12 mouse cellular contexts compared by ENCODE assay signal in genomic region chrX:93016391-93016790, GRCm38 (mm10).
DNase-seq lines count a peak whose midpoint lies in the region; ATAC-seq lines count a peak whose summit lies in the region.
"Had no signal": no experiment of that assay in that cellular context is flagged by ENCODE, and none has a peak within 500 bp of the region (broad histone marks: within the 10 kb centered on the region; RNA-seq: fewer than 3 reads in every experiment).

No protein-coding gene starts in this region.

- no peaks in the 10 kb centered on the region for H3K27me3 ChIP-seq in intestine, embryonic 16.5 days (replicated peaks; ENCODE audit: control insufficient read depth, insufficient read depth, low read length)
- no peaks in the 10 kb centered on the region for H3K27me3 ChIP-seq in stomach, embryonic 16.5 days (ENCODE audit: control insufficient read depth, insufficient read depth, low read length)
- no peaks in the 10 kb centered on the region for H3K27me3 ChIP-seq in limb, embryonic 10.5 days (ENCODE audit: low read depth, poor library complexity, severe bottlenecking)
- H3K27me3 ChIP-seq: forebrain, embryonic 12.5 days; limb, embryonic 13.5 days had no signal

- H3K36me3 ChIP-seq in intestine, embryonic 16.5 days (ENCODE audit: control insufficient read depth, insufficient read depth, low read length): no peaks in the 10 kb centered on the region
- no peaks in the 10 kb centered on the region for H3K36me3 ChIP-seq in stomach, embryonic 16.5 days (ENCODE audit: control insufficient read depth, insufficient read depth, low read length)
- no peaks in the 10 kb centered on the region for H3K36me3 ChIP-seq in limb, embryonic 10.5 days
- H3K36me3 ChIP-seq: forebrain, embryonic 12.5 days; limb, embryonic 13.5 days had no signal

- no peak overlapping the region for H3K9ac ChIP-seq in intestine, embryonic 16.5 days (ENCODE audit: low read depth, low read length)
- no peak overlapping the region for H3K9ac ChIP-seq in stomach, embryonic 16.5 days (ENCODE audit: low read length)
- H3K9ac ChIP-seq: forebrain, embryonic 12.5 days; limb, embryonic 13.5 days had no signal

- peak; percentile 19 for DNase-seq in ovary, adult 18-20 months (ENCODE audit: low spot score)
- no peak for DNase-seq in ovary, postnatal 14 days (ENCODE audit: low spot score)
- DNase-seq in kidney, postnatal 10 days: peak; percentile 63
- no peak for DNase-seq in natural killer cell, adult 2 months (ENCODE audit: low spot score in 2 of 2)
- DNase-seq in limb, embryonic 10.5 days (ENCODE audit: low spot score): no peak
- DNase-seq: cerebellum, adult 11 months; layer of hippocampus, postnatal 36 days had no signal

- H3K4me3 ChIP-seq in intestine, embryonic 16.5 days (ENCODE audit: low read length): no peak overlapping the region
- H3K4me3 ChIP-seq in stomach, embryonic 16.5 days (replicated peaks; ENCODE audit: low read length): no peak overlapping the region
- H3K4me3 ChIP-seq in limb, embryonic 10.5 days: no peak overlapping the region
- H3K4me3 ChIP-seq: forebrain, embryonic 12.5 days; limb, embryonic 13.5 days had no signal

- H3K4me1 ChIP-seq in intestine, embryonic 16.5 days (ENCODE audit: control insufficient read depth, insufficient read depth, low read length): no peaks in the 10 kb centered on the region
- no peaks in the 10 kb centered on the region for H3K4me1 ChIP-seq in stomach, embryonic 16.5 days (ENCODE audit: control insufficient read depth, insufficient read depth, low read length)
- no peaks in the 10 kb centered on the region for H3K4me1 ChIP-seq in limb, embryonic 10.5 days
- H3K4me1 ChIP-seq: forebrain, embryonic 12.5 days; limb, embryonic 13.5 days had no signal

- H3K27ac ChIP-seq in intestine, embryonic 16.5 days (ENCODE audit: low read length): no peak overlapping the region
- no peak overlapping the region for H3K27ac ChIP-seq in stomach, embryonic 16.5 days (ENCODE audit: low read length)
- H3K27ac ChIP-seq in limb, embryonic 10.5 days: no peak overlapping the region
- H3K27ac ChIP-seq: forebrain, embryonic 12.5 days; limb, embryonic 13.5 days had no signal

- no peak overlapping the region for H3K4me2 ChIP-seq in intestine, embryonic 16.5 days (ENCODE audit: low read depth, low read length)
- H3K4me2 ChIP-seq in stomach, embryonic 16.5 days (ENCODE audit: low read depth, low read length): no peak overlapping the region
- H3K4me2 ChIP-seq: forebrain, embryonic 12.5 days; limb, embryonic 13.5 days; midbrain, embryonic 11.5 days had no signal

- WGBS in intestine, embryonic 16.5 days: 68% methylated on average over 3 of the region's 3 CpGs
- WGBS in stomach, embryonic 16.5 days: 55% methylated on average over 3 of the region's 3 CpGs
- 72% methylated on average over 3 of the region's 3 CpGs for WGBS in limb, embryonic 10.5 days

- H3K9me3 ChIP-seq in intestine, embryonic 16.5 days (ENCODE audit: control insufficient read depth, low read length): no peaks in the 10 kb centered on the region
- no peaks in the 10 kb centered on the region for H3K9me3 ChIP-seq in stomach, embryonic 16.5 days (replicated peaks; ENCODE audit: control insufficient read depth, low read length)
- no peaks in the 10 kb centered on the region for H3K9me3 ChIP-seq in limb, embryonic 10.5 days (replicated peaks)
- H3K9me3 ChIP-seq: forebrain, embryonic 12.5 days; limb, embryonic 13.5 days had no signal

- peak; percentile 55; the same call in 1 of the 2 replicates for ATAC-seq in intestine, embryonic 16.5 days
- peak; percentile 60; the same call in 1 of the 2 replicates for ATAC-seq in stomach, embryonic 16.5 days (ENCODE audit: insufficient read depth, low FRiP score)

Comparison
In these comparisons a context has a peak if more than half of its experiments do, and no peak if none do; other contexts are left out.
1. DNase-seq: peak in ovary, adult 18-20 months (single experiment) and kidney, postnatal 10 days (single experiment); none in ovary, postnatal 14 days (single experiment), natural killer cell, adult 2 months (0 of 2) and limb, embryonic 10.5 days (single experiment).